Mouse (Mus musculus) left cerebral cortex, adult 2 months (tissue): ENCODE data around the gene Nde1. TPM values are rescaled to one million over a fixed set of nuclear protein-coding genes. Genes with fewer than 3 reads are reported as not detected.

Experiments
- DNase-seq, 2 experiments: peaks; one replicate each; pipeline ENCODE4 v3.0.0; 2021 to 2022; ENCODE audit warnings: low spot score in 2 of 2, mixed read lengths in 1 of 2; ENCODE audit errors: extremely low spot score in 1 of 2
- H3K27ac ChIP-seq: fragments of 200-600 bp; 2 replicates; pipeline ENCODE4 v1.8.1; 2022
- H3K4me3 ChIP-seq: fragments of 200-600 bp; 2 replicates; pipeline ENCODE4 v1.8.1; 2022
- CTCF ChIP-seq: fragments of 200-600 bp; IDR thresholded peaks from 2 replicates; pipeline ENCODE4 v1.8.1; 2022; ENCODE audit warnings: antibody characterized with exemption, mild to moderate bottlenecking, moderate library complexity
- intact Hi-C: fragments of 180-260 bp; cut with DNase I; formaldehyde crosslinking; loops from one replicate; pipeline ENCODE4 v1.15.1; 2025
- microRNA-seq, 2 experiments: library from miRNA; unstranded; fragments of <30 nt; microRNA quantifications; one replicate each; pipeline ENCODE4 v1.2.0; 2021
- total RNA-seq, 2 experiments: library from RNA; stranded (reverse); gene quantifications; 2 replicates each; pipeline ENCODE4 v1.2.3; 2021

Nde1 gene
- total RNA-seq, 2 experiments from 2014 or later = 15.9 to 19.1 TPM

DNA sequence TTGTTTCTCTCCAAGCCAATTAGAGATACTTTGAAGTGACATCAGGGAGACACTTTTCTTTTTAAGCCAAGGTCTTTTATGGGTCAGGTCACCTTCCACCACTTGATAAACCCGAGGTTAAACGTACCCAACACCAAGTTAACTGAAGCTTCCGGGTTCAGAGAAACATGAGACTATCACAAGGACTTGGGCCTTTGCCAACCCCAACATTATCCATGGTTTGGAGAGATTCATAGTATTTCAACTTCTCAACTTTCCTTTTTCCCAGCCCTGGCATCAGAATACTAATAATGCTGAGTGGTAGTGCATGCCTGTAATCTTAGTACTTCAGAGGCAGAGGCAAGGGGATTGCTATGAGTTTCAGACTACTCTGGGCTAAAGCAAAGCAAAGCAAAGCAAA, 79.0 kb downstream of the Nde1 start:
- no peak for TF ChIP-seq CTCF
- Histone ChIP-seq H3K27ac (no peak overlapping the region), H3K4me3 (no peak overlapping the region)
- DNase-seq = no peak
- intact Hi-C loops = no loop called here

Small RNA genes within 50 kb of the gene (microRNA-seq; reads per million reads assigned to microRNA genes)
- 0 reads per million in 2 experiments for gene Gm27671
- 1,318 to 1,753 reads per million in 2 experiments for gene Mir484

Other genes starting within 250 kb of the Nde1 start
- 100 to 1,000 TPM; 272 to 289 TPM for gene 2900011O08Rik, start 176.7 kb upstream of the Nde1 start, total RNA-seq
- 1 to 10 TPM; 1.3 to 2.0 TPM for gene Ifitm7, start 176.4 kb upstream of the Nde1 start, total RNA-seq
- gene Marf1, start 76 bp downstream of the Nde1 start, total RNA-seq = 100 to 1,000 TPM; 162 TPM
- 1 to 10 TPM; 4.7 to 5.0 TPM for gene Myh11, start 128.1 kb downstream of the Nde1 start, total RNA-seq
- gene Fopnl, start 154.1 kb downstream of the Nde1 start, total RNA-seq = 10 to 100 TPM; 48.6 to 50.0 TPM
- gene Abcc1, start 198.3 kb downstream of the Nde1 start, total RNA-seq = 10 to 100 TPM; 16.4 to 18.4 TPM